Mouse (Mus musculus) embryo, embryonic 11 days (tissue): Measurements from ENCODE around the gene 1700001L19Rik.

Experiments used
- DNase-seq: peaks from one replicate; pipeline ENCODE4 v3.0.0-alpha.2; 2015

Gene 1700001L19Rik

DNA sequence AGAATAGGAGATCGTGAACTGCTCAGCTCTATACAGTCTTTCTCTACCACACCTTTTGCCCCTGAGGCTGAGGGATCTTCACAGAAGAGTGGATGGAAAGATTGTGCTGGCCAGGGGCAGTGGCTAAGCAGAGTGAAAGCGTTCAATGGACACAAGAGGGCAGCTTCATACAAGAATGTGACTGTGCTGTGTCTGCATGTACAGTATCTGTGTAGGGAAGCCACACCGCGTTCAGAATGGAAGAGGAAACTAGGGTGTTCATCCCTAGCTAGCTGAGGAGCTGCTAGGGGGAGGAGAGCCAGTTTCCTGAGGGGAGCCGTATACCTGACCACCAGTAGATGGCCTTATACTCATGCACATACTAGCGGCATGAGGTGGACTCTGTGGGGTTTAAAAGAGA lies 25.6 kb downstream of the 1700001L19Rik start:
- no peak for DNase-seq

DNA sequence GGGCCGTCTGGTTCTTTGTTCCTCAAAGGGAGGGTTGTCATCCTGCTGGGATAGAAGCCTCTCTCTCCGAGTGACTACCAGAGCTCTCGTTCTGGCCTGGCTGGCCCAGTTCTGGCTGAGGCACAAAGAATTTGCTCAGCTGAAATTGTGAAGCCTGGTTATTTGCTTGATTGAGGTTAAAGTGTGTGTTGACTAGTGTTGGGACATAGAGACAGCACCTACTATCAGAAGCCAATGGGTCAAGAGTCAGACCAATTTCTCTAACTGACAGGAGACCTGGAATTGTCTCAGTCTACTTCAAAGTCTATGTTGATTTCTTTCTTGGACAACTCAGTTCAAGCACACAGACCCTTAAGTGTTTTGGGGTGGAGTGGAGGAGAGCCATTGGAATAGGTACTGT lies 29.8 kb downstream of the 1700001L19Rik start:
- no peak for DNase-seq

GRCm38 (mm10) chr13:68642786-68643185 lies 45.6 kb downstream of the 1700001L19Rik start:
- DNase-seq = no peak
